Mouse (Mus musculus) cortical plate, adult 2 months (tissue): ENCODE data around the gene Ppm1b. TPM values are rescaled to one million over a fixed set of nuclear protein-coding genes. Genes with fewer than 3 reads are reported as not detected.
A peak's percentile ranks its signal among the peaks of the same experiment; 100 is the strongest.
"Not testable (repeated sequence)": the region's sequence is repeated elsewhere in the genome, so short reads cannot be mapped to it uniquely, and the experiment has no call there.

Experiments used
- H3K27ac ChIP-seq: fragments of 200-500 bp; 2 replicates; pipeline ENCODE4 v1.5.1; 2012; ENCODE audit warnings: low read length, control low read depth, inconsistent platforms; ENCODE audit not compliant: insufficient read depth
- H3K4me1 ChIP-seq: fragments of 200-500 bp; 2 replicates; pipeline ENCODE4 v1.6.1; 2011; ENCODE audit warnings: low read length; ENCODE audit not compliant: control insufficient read depth, insufficient read depth
- H3K4me3 ChIP-seq: fragments of 200-500 bp; 2 replicates; pipeline ENCODE4 v1.5.1; 2011; ENCODE audit warnings: mild to moderate bottlenecking, low read length, control low read depth; ENCODE audit not compliant: insufficient read depth
- CTCF ChIP-seq: fragments of 200-500 bp; IDR thresholded peaks from 2 replicates; pipeline ENCODE4 v1.5.1; 2011; ENCODE audit warnings: mild to moderate bottlenecking, control low read depth, low read length; ENCODE audit not compliant: insufficient read depth; ENCODE audit errors: extremely low read depth
- POLR2A ChIP-seq: fragments of 200-500 bp; IDR thresholded peaks from 2 replicates; pipeline ENCODE4 v1.6.1; 2011; ENCODE audit warnings: mild to moderate bottlenecking, low read length, control low read depth; ENCODE audit not compliant: insufficient read depth; ENCODE audit errors: extremely low read depth
- polyA plus RNA-seq: library from polyadenylated mRNA; depleted of rRNA; stranded (reverse); fragments of >200 nt; gene quantifications from 2 replicates; pipeline ENCODE4 v1.2.3, GENCODE M21; 2012; rRNA removed

Gene Ppm1b
- polyA plus RNA-seq, result 91.4 and 95.5 TPM in 2 replicates

- peak within 1 kb of the TSS; percentile 36 for H3K4me3 ChIP-seq
- no peaks in the 10 kb centered on the region for H3K4me1 ChIP-seq
- H3K27ac ChIP-seq, result peak within 1 kb of the TSS; percentile 72
- no peak for TF ChIP-seq CTCF
- no peak for TF ChIP-seq POLR2A
Observed at GRCm38 (mm10) chr17:84956441-84956840, at the start of gene Ppm1b. Gene Ppm1b (plus strand): TSS chr17:84956741.

GRCm38 (mm10) chr17:84921666-84922376 lies 34.7 kb upstream of the Ppm1b start:
- Histone ChIP-seq H3K27ac (no peak overlapping the region), H3K4me3 (no peak overlapping the region), H3K4me1 (no peaks in the 10 kb centered on the region; the same call in 1 of the 2 replicates)
- TF ChIP-seq POLR2A (no peak), CTCF (no peak)

DNA sequence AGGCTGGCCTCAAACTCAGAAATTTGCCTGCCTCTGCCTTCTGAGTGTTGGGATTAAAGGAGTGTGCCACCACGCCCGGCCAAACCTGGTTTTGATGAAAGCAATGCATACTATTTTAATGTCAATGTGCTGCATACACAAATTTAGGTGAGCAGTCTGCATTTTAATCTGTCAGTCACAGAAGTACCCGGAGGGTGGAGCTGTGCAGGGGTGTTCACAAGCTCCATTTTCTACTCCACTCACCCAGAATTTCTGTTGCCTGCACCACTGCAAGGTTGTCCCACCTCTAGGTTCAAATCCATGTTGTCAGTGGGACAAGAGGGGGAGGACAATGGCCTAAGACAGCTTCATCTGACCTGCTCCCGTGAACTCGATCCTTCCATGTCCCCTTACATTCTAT lies 31.8 kb upstream of the Ppm1b start:
- TF ChIP-seq POLR2A (no peak), CTCF (no peak)

GRCm38 (mm10) chr17:84926233-84926632 lies 30.3 kb upstream of the Ppm1b start:
- no peaks in the 10 kb centered on the region; the same call in 1 of the 2 replicates for H3K4me1 ChIP-seq
- no peak overlapping the region for H3K4me3 ChIP-seq
- TF ChIP-seq POLR2A (no peak), CTCF (no peak)
- H3K27ac ChIP-seq, result no peak overlapping the region

More for the DNA sequence above, 31.8 kb upstream of the Ppm1b start:
- Histone ChIP-seq H3K4me1 (no peaks in the 10 kb centered on the region; the same call in 1 of the 2 replicates), H3K27ac (no peak overlapping the region), H3K4me3 (no peak overlapping the region)

- TF ChIP-seq CTCF (no peak), POLR2A (no peak)
- Histone ChIP-seq H3K4me3 (no peak overlapping the region), H3K4me1 (no peaks in the 10 kb centered on the region), H3K27ac (no peak overlapping the region)
Observed at GRCm38 (mm10) chr17:84927580-84927979, 29.0 kb upstream of the Ppm1b start.

GRCm38 (mm10) chr17:84932943-84933342 lies 23.6 kb upstream of the Ppm1b start:
- H3K4me1 ChIP-seq, result no peaks in the 10 kb centered on the region
- no peak overlapping the region for H3K27ac ChIP-seq
- no peak overlapping the region for H3K4me3 ChIP-seq
- TF ChIP-seq POLR2A (no peak), CTCF (no peak)

DNA sequence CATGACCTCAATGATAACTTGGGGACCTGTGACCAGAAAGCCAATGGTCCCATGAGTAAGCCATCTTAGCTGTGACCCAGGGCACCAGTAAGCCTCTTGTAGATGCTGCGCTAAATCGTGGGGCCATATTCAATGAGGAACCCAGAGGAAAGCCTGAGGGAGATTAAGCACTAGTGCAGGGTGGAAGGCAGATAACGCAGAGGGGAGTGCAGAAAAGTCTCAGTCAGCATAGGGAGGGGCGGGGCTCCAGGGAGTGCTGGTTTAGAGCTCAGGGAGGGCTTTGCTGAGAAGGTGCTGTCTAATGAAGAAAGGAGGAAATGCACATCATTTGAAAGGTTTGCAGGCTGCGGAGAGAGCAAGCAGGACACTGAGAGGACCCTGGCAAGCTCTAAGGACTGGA lies 22.6 kb upstream of the Ppm1b start:
- TF ChIP-seq CTCF (no peak), POLR2A (no peak)
- no peak overlapping the region for H3K27ac ChIP-seq

GRCm38 (mm10) chr17:84935620-84936019 lies 20.9 kb upstream of the Ppm1b start:
- H3K27ac ChIP-seq, H3K4me3 ChIP-seq, H3K4me1 ChIP-seq: not testable (repeated sequence)

More for the DNA sequence above, 22.6 kb upstream of the Ppm1b start:
- Histone ChIP-seq H3K4me1 (no peaks in the 10 kb centered on the region), H3K4me3 (no peak overlapping the region)

DNA sequence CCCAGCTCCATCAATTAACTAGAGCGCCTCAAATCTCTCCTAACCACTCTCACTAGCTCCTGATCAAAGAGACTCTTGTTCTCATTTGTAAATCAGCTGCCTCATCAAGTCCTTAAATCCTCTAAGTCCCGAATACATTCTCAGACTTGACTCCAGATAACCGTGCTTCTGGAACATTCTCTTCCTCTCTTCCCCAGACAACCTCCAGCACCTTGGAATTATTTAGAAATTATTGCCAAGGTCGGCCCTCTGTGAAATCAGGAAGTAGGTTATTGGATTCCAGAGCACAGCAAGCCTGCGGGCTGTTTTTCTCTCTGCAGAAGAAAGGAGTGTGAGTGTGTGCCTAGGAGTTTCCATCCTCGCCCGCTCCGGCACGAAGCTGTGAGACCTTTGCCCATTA lies 20.2 kb upstream of the Ppm1b start:
- Histone ChIP-seq H3K4me3 (no peak overlapping the region), H3K4me1 (no peaks in the 10 kb centered on the region), H3K27ac (no peak overlapping the region)
- TF ChIP-seq POLR2A, result no peak
- no peak for TF ChIP-seq CTCF

GRCm38 (mm10) chr17:84936809-84937208 lies 19.7 kb upstream of the Ppm1b start:
- Histone ChIP-seq H3K27ac (no peak overlapping the region), H3K4me3 (no peak overlapping the region), H3K4me1 (no peaks in the 10 kb centered on the region)
- TF ChIP-seq CTCF (no peak), POLR2A (no peak)
